Mouse (Mus musculus): ENCODE results near the gene Sdk1.

DNA sequence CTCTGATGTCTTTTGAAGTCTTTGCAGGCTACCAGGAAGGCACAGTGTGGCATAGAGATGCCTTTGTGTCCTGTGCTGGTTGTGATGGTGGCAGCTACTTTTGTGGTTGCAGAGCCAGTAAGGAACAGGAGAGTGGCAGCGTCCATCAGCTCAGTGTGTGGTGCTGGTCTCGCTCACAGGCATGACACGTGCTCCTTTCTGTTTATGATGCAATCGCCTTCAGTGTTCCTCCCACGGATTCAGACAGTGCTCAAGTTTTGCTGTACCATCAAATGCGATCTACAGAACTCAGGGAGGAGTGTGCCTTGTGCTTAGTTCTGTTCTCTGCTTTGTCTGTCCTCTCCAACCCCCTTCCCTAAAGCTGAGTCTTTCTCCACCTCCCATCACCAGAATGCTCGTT lies 165.6 kb downstream of the Sdk1 start:
- no peak for TF ChIP-seq CTCF (IDR thresholded peaks at IDR 0.05; ENCODE audit: low read depth, low read length)
- no peak for TF ChIP-seq POLR2A (IDR thresholded peaks at IDR 0.05; ENCODE audit: insufficient read depth, low read length)
- TF ChIP-seq EP300 (IDR thresholded peaks at IDR 0.05; ENCODE audit: insufficient read depth, low read depth, low read length), result no peak
